Mouse (Mus musculus): ENCODE measurements around the gene Adck2. TPM values are rescaled to one million over a fixed set of nuclear protein-coding genes. Genes with fewer than 3 reads are reported as not detected.

The Adck2 gene
- total RNA-seq, 1 experiment = 11.4 TPM

- peak overlapping the region in 1 of 2 experiments; percentile 11; a peak in 1 of 4 replicates for H3K4me3 ChIP-seq (ENCODE audit: insufficient read depth in 1 of 2, low read depth in 1 of 2, low read length in 2 of 2, poor library complexity in 1 of 2, severe bottlenecking in 1 of 2)
- peaks cover 15 to 42% of the 10 kb centered on the region in 2 experiments; a peak in 3 of 4 replicates for H3K4me1 ChIP-seq (ENCODE audit: control insufficient read depth in 2 of 2, insufficient read depth in 2 of 2, low read length in 2 of 2, poor library complexity in 1 of 2)
- H3K9me3 ChIP-seq (ENCODE audit: control insufficient read depth, insufficient read depth, low read depth, low read length) = no peaks in the 10 kb centered on the region
- peak overlapping the region; percentile 51; the same call in 1 of the 2 replicates for H3K27ac ChIP-seq (ENCODE audit: insufficient read depth, low read depth, low read length, poor library complexity, severe bottlenecking)
- TF ChIP-seq MAFK (IDR thresholded peaks at IDR 0.05; ENCODE audit: insufficient read depth, low read depth, low read length) (no peak), ZNF384 (IDR thresholded peaks at IDR 0.05; ENCODE audit: low read depth, low read length) (no peak), HCFC1 (IDR thresholded peaks at IDR 0.05; ENCODE audit: borderline replicate concordance, insufficient read depth, low read length) (no peak), CHD2 (IDR thresholded peaks at IDR 0.05; ENCODE audit: low read depth, low read length) (no peak), ZC3H11A (IDR thresholded peaks at IDR 0.05; ENCODE audit: borderline replicate concordance, low read depth, low read length) (no peak)
- H3K9ac ChIP-seq (ENCODE audit: insufficient read depth, low read depth, low read length, poor library complexity, severe bottlenecking) = peak overlapping the region; percentile 67; the same call in 1 of the 2 replicates
- no peak for DNase-seq (ENCODE audit: low read depth, low spot score)
- in situ Hi-C loops (cut with MboI; ENCODE audit: low sequenced_read_pairs in 2 of 2, unreplicated experiment in 2 of 2) = no loop called here
- peaks cover 4% of the 10 kb centered on the region; the same call in 1 of the 2 replicates for H3K36me3 ChIP-seq (ENCODE audit: control insufficient read depth, insufficient read depth, low read length, poor library complexity, severe bottlenecking)
Observed at GRCm38 (mm10) chr6:39543769-39544420, 29.8 kb upstream of the Adck2 start.

DNA sequence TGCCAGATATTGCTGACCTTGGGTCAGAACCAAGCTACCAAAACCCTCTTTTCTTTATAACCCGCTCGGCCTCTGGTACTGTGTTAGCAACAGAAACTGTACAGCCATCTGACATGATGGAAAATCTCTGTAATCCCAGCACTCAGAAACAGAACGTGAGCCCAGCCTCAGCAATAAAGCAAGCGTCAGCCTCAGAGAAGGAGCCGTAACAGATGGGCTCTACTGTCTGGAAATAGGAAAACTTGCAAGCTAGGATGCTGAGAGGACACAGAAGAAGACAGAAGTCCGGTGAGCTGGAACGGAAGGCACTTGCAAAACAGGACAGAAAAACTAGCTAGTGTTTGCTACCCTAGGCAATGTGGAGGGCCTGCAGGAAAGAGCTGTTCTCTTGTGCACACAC is 28.2 kb upstream of the Adck2 start:
- TF ChIP-seq ZNF384 (IDR thresholded peaks at IDR 0.05; ENCODE audit: low read depth, low read length) = no peak
- TF ChIP-seq ZC3H11A (IDR thresholded peaks at IDR 0.05; ENCODE audit: borderline replicate concordance, low read depth, low read length) = no peak
- TF ChIP-seq HCFC1 (IDR thresholded peaks at IDR 0.05; ENCODE audit: borderline replicate concordance, insufficient read depth, low read length) = no peak
- no peak for TF ChIP-seq MAFK (IDR thresholded peaks at IDR 0.05; ENCODE audit: insufficient read depth, low read depth, low read length)
- TF ChIP-seq CHD2 (IDR thresholded peaks at IDR 0.05; ENCODE audit: low read depth, low read length) = no peak
- Histone ChIP-seq H3K27ac (ENCODE audit: insufficient read depth, low read depth, low read length, poor library complexity, severe bottlenecking) (no peak overlapping the region), H3K36me3 (ENCODE audit: control insufficient read depth, insufficient read depth, low read length, poor library complexity, severe bottlenecking) (peaks cover 6% of the 10 kb centered on the region; the same call in 1 of the 2 replicates), H3K9me3 (ENCODE audit: control insufficient read depth, insufficient read depth, low read depth, low read length) (no peaks in the 10 kb centered on the region), H3K9ac (ENCODE audit: insufficient read depth, low read depth, low read length, poor library complexity, severe bottlenecking) (no peak overlapping the region), H3K4me1 (ENCODE audit: control insufficient read depth in 2 of 2, insufficient read depth in 2 of 2, low read length in 2 of 2, poor library complexity in 1 of 2) (peaks cover 15 to 35% of the 10 kb centered on the region in 2 experiments; a peak in 3 of 4 replicates), H3K4me3 (ENCODE audit: insufficient read depth in 1 of 2, low read depth in 1 of 2, low read length in 2 of 2, poor library complexity in 1 of 2, severe bottlenecking in 1 of 2) (no peak overlapping the region)
- in situ Hi-C loops (cut with MboI; ENCODE audit: low sequenced_read_pairs in 2 of 2, unreplicated experiment in 2 of 2) = no loop called here
- no peak for DNase-seq (ENCODE audit: low read depth, low spot score)

GRCm38 (mm10) chr6:39548030-39548429 is 25.6 kb upstream of the Adck2 start:
- in situ Hi-C loops (cut with MboI; ENCODE audit: low sequenced_read_pairs in 2 of 2, unreplicated experiment in 2 of 2) = no loop called here
- Histone ChIP-seq H3K4me1 (ENCODE audit: control insufficient read depth in 2 of 2, insufficient read depth in 2 of 2, low read length in 2 of 2, poor library complexity in 1 of 2) (peaks cover 6 to 27% of the 10 kb centered on the region in 2 experiments; a peak in 3 of 4 replicates), H3K9ac (ENCODE audit: insufficient read depth, low read depth, low read length, poor library complexity, severe bottlenecking) (no peak overlapping the region), H3K27ac (ENCODE audit: insufficient read depth, low read depth, low read length, poor library complexity, severe bottlenecking) (no peak overlapping the region), H3K36me3 (ENCODE audit: control insufficient read depth, insufficient read depth, low read length, poor library complexity, severe bottlenecking) (peaks cover 6% of the 10 kb centered on the region; the same call in 1 of the 2 replicates), H3K4me3 (ENCODE audit: insufficient read depth in 1 of 2, low read depth in 1 of 2, low read length in 2 of 2, poor library complexity in 1 of 2, severe bottlenecking in 1 of 2) (no peak overlapping the region), H3K9me3 (ENCODE audit: control insufficient read depth, insufficient read depth, low read depth, low read length) (no peaks in the 10 kb centered on the region)
- TF ChIP-seq MAFK (IDR thresholded peaks at IDR 0.05; ENCODE audit: insufficient read depth, low read depth, low read length) (no peak), HCFC1 (IDR thresholded peaks at IDR 0.05; ENCODE audit: borderline replicate concordance, insufficient read depth, low read length) (no peak), ZNF384 (IDR thresholded peaks at IDR 0.05; ENCODE audit: low read depth, low read length) (no peak), ZC3H11A (IDR thresholded peaks at IDR 0.05; ENCODE audit: borderline replicate concordance, low read depth, low read length) (no peak), CHD2 (IDR thresholded peaks at IDR 0.05; ENCODE audit: low read depth, low read length) (no peak)
- no peak for DNase-seq (ENCODE audit: low read depth, low spot score)

- no peak overlapping the region for H3K9ac ChIP-seq (ENCODE audit: insufficient read depth, low read depth, low read length, poor library complexity, severe bottlenecking)
- H3K4me1 ChIP-seq (ENCODE audit: control insufficient read depth in 2 of 2, insufficient read depth in 2 of 2, low read length in 2 of 2, poor library complexity in 1 of 2) = peaks cover 13 to 24% of the 10 kb centered on the region in 2 experiments; a peak in 3 of 4 replicates
- no peak for DNase-seq (ENCODE audit: low read depth, low spot score)
- no peaks in the 10 kb centered on the region for H3K9me3 ChIP-seq (ENCODE audit: control insufficient read depth, insufficient read depth, low read depth, low read length)
- no peak overlapping the region for H3K27ac ChIP-seq (ENCODE audit: insufficient read depth, low read depth, low read length, poor library complexity, severe bottlenecking)
- in situ Hi-C loops (cut with MboI; ENCODE audit: low sequenced_read_pairs in 2 of 2, unreplicated experiment in 2 of 2) = no loop called here
- TF ChIP-seq MAFK (IDR thresholded peaks at IDR 0.05; ENCODE audit: insufficient read depth, low read depth, low read length) (no peak), ZC3H11A (IDR thresholded peaks at IDR 0.05; ENCODE audit: borderline replicate concordance, low read depth, low read length) (no peak), CHD2 (IDR thresholded peaks at IDR 0.05; ENCODE audit: low read depth, low read length) (no peak), ZNF384 (IDR thresholded peaks at IDR 0.05; ENCODE audit: low read depth, low read length) (no peak), HCFC1 (IDR thresholded peaks at IDR 0.05; ENCODE audit: borderline replicate concordance, insufficient read depth, low read length) (no peak)
- no peak overlapping the region for H3K4me3 ChIP-seq (ENCODE audit: insufficient read depth in 1 of 2, low read depth in 1 of 2, low read length in 2 of 2, poor library complexity in 1 of 2, severe bottlenecking in 1 of 2)
- H3K36me3 ChIP-seq (ENCODE audit: control insufficient read depth, insufficient read depth, low read length, poor library complexity, severe bottlenecking) = peaks cover 6% of the 10 kb centered on the region; the same call in 1 of the 2 replicates
Observed at GRCm38 (mm10) chr6:39551981-39552636, 21.6 kb upstream of the Adck2 start.

Data from ES-E14 (cell line).